Mouse (Mus musculus) spleen, adult 2 months (tissue): ENCODE results near the gene Hoxc5. TPM values are rescaled to one million over a fixed set of nuclear protein-coding genes. Genes with fewer than 3 reads are reported as not detected.

Source experiments
- DNase-seq, 2 experiments: peaks; one replicate each; pipeline versions ENCODE4 v3.0.0 to v3.0.0-alpha.2; 2012 to 2021; ENCODE audit warnings: low spot score in 2 of 2, low read depth in 1 of 2
- H3K27ac ChIP-seq: fragments of 200-500 bp; 2 replicates; pipeline ENCODE4 v1.5.1; 2012; ENCODE audit warnings: low read length, inconsistent platforms; ENCODE audit not compliant: insufficient read depth
- H3K27me3 ChIP-seq: fragments of 200-500 bp; 2 replicates; pipeline ENCODE4 v1.6.1; 2012; ENCODE audit warnings: mild to moderate bottlenecking, moderate library complexity, low read length, inconsistent platforms; ENCODE audit not compliant: control insufficient read depth, insufficient read depth
- H3K36me3 ChIP-seq: fragments of 200-500 bp; 2 replicates; pipeline ENCODE4 v1.6.1; 2012; ENCODE audit warnings: mild to moderate bottlenecking, low read length, inconsistent platforms; ENCODE audit not compliant: control insufficient read depth, insufficient read depth
- H3K4me1 ChIP-seq: fragments of 200-500 bp; 2 replicates; pipeline ENCODE4 v1.6.1; 2011; ENCODE audit warnings: inconsistent platforms; ENCODE audit not compliant: control insufficient read depth, insufficient read depth, insufficient read length
- H3K4me3 ChIP-seq: fragments of 200-500 bp; 2 replicates; pipeline ENCODE4 v1.5.1; 2011; ENCODE audit warnings: mild to moderate bottlenecking, inconsistent platforms; ENCODE audit not compliant: insufficient read depth, insufficient read length; ENCODE audit errors: extremely low read depth
- CTCF ChIP-seq: fragments of 200-500 bp; IDR thresholded peaks from 2 replicates; pipeline ENCODE4 v1.5.1; 2011; ENCODE audit warnings: mild to moderate bottlenecking, inconsistent platforms; ENCODE audit not compliant: insufficient read depth, insufficient read length, insufficient replicate concordance; ENCODE audit errors: extremely low read depth
- POLR2A ChIP-seq: fragments of 200-500 bp; IDR thresholded peaks from 2 replicates; pipeline ENCODE4 v1.6.1; 2011; ENCODE audit warnings: low read depth, low read length, inconsistent platforms
- WGBS: fragments of 180-500 bp; shearing (Covaris S2); methylation state at CpG from one replicate; pipeline ENCODE4 v1.1.7; 2018; 5-methylcytosine and 5-hydroxymethylcytosine counted together
- polyA plus RNA-seq: library from polyadenylated mRNA; depleted of rRNA; stranded (reverse); fragments of >200 nt; gene quantifications from 2 replicates; pipeline ENCODE4 v1.2.3, GENCODE M21; 2012; rRNA removed

Hoxc5 gene
- polyA plus RNA-seq: 0.05 TPM in 1 of 2 replicates, not detected in the other

GRCm38 (mm10) chr15:102967312-102967510, at the start of gene Hoxc5:
TSS of gene Hoxc5 (plus strand) at chr15:102967443.
- peaks cover 42% of the 10 kb centered on the region for H3K27me3 ChIP-seq
- TF ChIP-seq CTCF (no peak), POLR2A (no peak)
- H3K4me1 ChIP-seq: peaks cover 2% of the 10 kb centered on the region; the same call in 1 of the 2 replicates
- H3K4me3 ChIP-seq: no peak within 1 kb of the TSS
- WGBS: 11% methylated on average over 12 of the region's 12 CpGs
- H3K27ac ChIP-seq: no peak within 1 kb of the TSS
- H3K36me3 ChIP-seq: no peaks in the 10 kb centered on the region
- no peak for DNase-seq

DNA sequence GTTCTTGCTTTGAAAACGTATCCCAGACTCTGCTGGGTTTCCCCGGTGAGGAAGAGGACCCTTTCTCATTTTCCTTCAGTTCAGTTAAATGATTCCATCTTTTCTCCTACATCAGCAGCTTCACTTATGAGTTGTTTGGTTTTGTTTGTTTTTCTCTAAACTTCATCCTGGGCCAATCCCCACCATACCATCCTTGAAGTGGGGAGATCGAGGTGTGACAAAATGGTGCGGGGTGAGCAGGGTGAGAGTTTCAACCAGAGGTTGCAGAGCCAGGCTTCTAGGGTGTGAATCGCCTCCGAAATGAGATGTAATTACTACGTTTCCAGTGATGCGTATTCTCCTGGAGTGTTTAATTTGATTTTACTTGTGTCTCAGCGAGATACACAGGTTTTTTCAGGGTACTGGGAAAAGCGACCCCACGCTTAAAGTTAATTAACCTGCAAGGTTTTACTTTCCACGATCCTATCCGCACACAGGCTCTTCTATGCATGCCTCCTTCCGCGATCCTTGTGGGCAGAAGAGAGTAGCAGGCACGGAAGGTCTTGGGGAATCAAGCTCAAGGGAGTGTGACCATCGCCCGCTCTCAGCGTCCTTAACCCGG, 49.2 kb upstream of the Hoxc5 start:
- Histone ChIP-seq H3K36me3 (no peaks in the 10 kb centered on the region), H3K27me3 (peaks cover 25% of the 10 kb centered on the region), H3K27ac (no peak overlapping the region), H3K4me3 (no peak overlapping the region), H3K4me1 (no peaks in the 10 kb centered on the region)
- no peak for DNase-seq
- no peak for TF ChIP-seq POLR2A
- TF ChIP-seq CTCF: no peak
- WGBS: 8% methylated on average over 20 of the region's 20 CpGs

- H3K36me3 ChIP-seq: no peaks in the 10 kb centered on the region
- no peaks in the 10 kb centered on the region for H3K4me1 ChIP-seq
- H3K27ac ChIP-seq: no peak overlapping the region
- no peak for TF ChIP-seq POLR2A
- no peak for TF ChIP-seq CTCF
- 9% methylated on average over 7 of the region's 7 CpGs for WGBS
- H3K4me3 ChIP-seq: no peak overlapping the region
- peaks cover 22% of the 10 kb centered on the region for H3K27me3 ChIP-seq
- no peak for DNase-seq
Measured at GRCm38 (mm10) chr15:102918611-102919265, 48.5 kb upstream of the Hoxc5 start.

DNA sequence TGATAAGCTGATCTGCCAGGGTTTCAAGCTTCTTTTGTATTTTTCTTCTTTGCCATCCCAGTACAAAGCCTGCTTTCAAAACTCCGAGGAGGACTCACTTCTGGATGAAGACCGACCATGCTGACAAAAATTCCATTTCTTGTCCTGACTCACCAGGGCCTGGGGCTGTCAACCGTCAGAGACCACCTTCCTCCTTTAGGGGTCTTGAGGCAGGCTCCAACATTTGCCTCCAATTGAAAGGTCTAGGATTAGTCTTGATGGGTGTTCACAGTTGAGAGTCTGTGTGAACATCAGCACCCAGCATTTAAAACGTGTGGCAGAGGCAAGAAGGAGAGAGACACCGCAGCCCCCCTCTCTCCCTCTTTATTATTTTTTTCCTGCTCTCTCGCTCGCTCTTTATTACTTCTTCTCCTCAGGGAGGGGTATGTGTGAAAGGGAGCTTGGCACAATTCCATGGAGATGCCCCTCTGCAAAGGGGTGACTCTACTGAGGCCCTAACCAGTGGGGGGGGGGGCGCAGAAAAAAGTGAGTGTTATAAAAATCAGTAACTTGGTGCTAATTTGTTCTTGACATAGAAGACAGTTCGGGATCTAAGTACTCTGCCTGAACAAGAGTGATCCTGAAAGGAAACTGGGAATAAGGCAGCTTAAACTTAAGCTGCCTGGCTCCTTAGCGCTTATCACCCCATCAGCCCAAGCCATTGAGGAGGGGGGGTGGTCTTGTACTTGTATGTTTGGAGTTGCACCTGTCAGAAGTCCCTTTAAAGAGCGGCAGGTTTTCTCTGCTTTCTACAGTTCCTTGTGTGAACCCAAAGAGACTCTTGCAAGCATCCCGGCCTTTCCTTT, 47.7 kb upstream of the Hoxc5 start:
- Histone ChIP-seq H3K36me3 (no peaks in the 10 kb centered on the region), H3K4me3 (no peak overlapping the region), H3K27me3 (peaks cover 22% of the 10 kb centered on the region), H3K4me1 (no peaks in the 10 kb centered on the region), H3K27ac (no peak overlapping the region)
- no peak for DNase-seq
- WGBS: 9% methylated on average over 12 of the region's 12 CpGs
- TF ChIP-seq CTCF (no peak), POLR2A (no peak)

DNA sequence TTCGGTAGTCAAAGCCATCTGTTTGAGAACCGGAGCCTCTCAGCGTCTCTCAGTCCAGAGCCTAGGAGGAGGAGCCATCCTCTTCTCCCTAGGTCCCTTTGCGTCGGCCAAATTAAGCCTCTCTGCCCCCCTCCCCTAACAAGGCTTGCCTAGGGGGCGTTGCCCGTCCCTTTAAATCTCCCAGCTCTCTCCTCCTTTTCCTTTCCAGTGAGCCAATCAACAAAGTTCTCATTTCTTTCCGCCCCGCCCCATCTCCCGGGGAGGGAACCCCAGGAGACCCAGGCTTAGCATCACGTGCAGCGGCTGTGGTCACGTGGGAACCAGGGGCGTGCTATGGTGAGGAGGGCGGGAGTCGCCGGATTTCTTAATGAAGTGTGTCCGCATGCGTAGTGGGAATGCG, 46.6 kb upstream of the Hoxc5 start:
- Histone ChIP-seq H3K27ac (no peak overlapping the region), H3K4me1 (no peaks in the 10 kb centered on the region), H3K27me3 (peaks cover 25% of the 10 kb centered on the region), H3K4me3 (no peak overlapping the region), H3K36me3 (no peaks in the 10 kb centered on the region)
- 6% methylated on average over 20 of the region's 20 CpGs for WGBS
- TF ChIP-seq CTCF (no peak), POLR2A (no peak)
- no peak for DNase-seq

- 9% methylated on average over 67 of the region's 88 CpGs for WGBS
Measured at GRCm38 (mm10) chr15:102921053-102922011, 45.9 kb upstream of the Hoxc5 start, which contains the start of gene Hoxc13. TSS of gene Hoxc13 (plus strand) at chr15:102921103.

More at GRCm38 (mm10) chr15:102921053-102922011, 45.9 kb upstream of the Hoxc5 start, which contains the start of gene Hoxc13:
- no peak for DNase-seq
- H3K27me3 ChIP-seq: peaks cover 24% of the 10 kb centered on the region
- no peak within 1 kb of the TSS for H3K4me3 ChIP-seq
- TF ChIP-seq CTCF (no peak), POLR2A (no peak)
- no peaks in the 10 kb centered on the region for H3K4me1 ChIP-seq
- H3K27ac ChIP-seq: no peak within 1 kb of the TSS
- H3K36me3 ChIP-seq: no peaks in the 10 kb centered on the region
